Mouse (Mus musculus) bone marrow macrophage, adult 2 months (primary cell): ENCODE measurements at regions not wholly inside any gene's neighbourhood (a gene's known extent, or its start where the extent isn't known, plus 50 kb on each side); places are given as distances from the start of the nearest gene placed in this dataset.

Experiments
- CTCF ChIP-seq: IDR thresholded peaks from 2 replicates; pipeline ENCODE4 v1.5.1; 2012; ENCODE audit warnings: low read depth, mild to moderate bottlenecking, low read length, moderate library complexity
- POLR2A ChIP-seq: IDR thresholded peaks from 2 replicates; pipeline ENCODE4 v1.6.1; 2012; ENCODE audit warnings: mild to moderate bottlenecking, low read depth, low read length, borderline replicate concordance

DNA sequence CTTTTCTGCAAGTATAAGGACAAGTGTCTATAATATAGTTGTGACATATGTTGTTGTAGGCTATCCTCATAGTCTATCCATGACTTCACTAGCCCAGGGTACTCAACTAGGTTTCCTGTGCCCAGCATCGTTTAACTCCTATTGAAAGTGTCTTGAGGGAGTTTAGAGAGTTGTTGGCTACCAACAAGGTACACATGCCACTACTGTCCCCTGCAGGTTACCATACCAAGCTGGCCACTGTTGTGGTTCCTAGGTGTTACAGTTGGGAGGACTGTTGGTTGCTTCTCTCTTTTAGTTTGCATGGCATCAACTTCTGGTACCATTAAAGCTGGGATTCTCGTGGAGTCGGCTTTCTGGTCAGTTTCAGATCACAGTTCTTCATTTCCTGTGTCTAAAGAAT, 990.7 kb downstream of the Pdha2 start:
- TF ChIP-seq CTCF (no peak), POLR2A (no peak)
